Mouse (Mus musculus): ENCODE results near the gene Gm13287.
"Not testable (repeated sequence)": the region's sequence is repeated elsewhere in the genome, so short reads cannot be mapped to it uniquely, and the experiment has no call there.

The Gm13287 gene

DNA sequence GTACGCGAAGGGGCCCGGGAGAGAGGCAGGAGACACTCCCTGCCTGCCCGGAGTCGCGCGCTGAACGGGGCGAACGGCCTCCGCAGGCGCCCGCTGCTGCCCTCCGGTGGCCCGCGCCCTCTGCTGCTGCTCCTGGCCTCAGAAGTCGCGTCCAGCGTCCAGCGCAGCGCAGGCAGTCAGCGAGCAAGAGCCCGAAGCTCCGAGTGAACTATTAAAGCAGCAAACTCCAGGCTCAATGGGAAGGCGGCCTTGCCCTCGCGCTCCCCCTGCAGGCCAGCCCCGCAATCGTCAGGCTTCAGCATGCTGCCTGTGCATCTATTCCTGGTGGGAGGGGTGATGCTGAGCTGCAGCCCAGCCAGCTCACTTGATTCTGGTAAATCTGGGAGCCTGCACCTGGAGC is at the start of gene Gm13287:
Gene Gm13287, plus strand, starts transcription at position 301 of the 400 bp plus-strand sequence.
- not testable (repeated sequence) for DNase-seq (ENCODE audit: extremely low read depth, low read depth)

DNA sequence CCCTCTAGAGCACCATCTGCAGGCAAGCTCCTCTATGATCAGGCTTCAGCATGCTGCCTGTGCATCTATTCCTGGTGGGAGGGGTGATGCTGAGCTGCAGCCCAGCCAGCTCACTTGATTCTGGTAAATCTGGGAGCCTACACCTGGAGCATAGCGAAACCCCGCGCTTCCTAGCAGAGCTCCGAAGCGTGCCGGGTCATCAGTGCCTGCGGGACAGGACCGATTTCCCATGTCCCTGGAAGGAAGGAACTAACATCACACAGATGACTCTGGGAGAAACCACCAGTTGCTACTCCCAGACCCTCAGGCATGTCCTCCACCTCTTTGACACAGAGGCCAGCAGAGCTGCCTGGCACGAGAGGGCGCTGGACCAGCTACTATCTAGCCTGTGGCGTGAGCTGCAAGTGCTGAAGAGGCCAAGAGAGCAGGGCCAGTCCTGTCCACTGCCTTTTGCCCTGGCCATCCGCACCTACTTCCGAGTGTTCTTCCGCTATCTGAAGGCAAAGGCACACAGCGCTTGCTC is 48.2 kb upstream of the Gm13287 start, which contains the start of gene Gm13271:
Gene Gm13271, plus strand, starts transcription at position 51 of the 523 bp plus-strand sequence.
- DNase-seq (ENCODE audit: extremely low read depth, low read depth) = not testable (repeated sequence)

DNA sequence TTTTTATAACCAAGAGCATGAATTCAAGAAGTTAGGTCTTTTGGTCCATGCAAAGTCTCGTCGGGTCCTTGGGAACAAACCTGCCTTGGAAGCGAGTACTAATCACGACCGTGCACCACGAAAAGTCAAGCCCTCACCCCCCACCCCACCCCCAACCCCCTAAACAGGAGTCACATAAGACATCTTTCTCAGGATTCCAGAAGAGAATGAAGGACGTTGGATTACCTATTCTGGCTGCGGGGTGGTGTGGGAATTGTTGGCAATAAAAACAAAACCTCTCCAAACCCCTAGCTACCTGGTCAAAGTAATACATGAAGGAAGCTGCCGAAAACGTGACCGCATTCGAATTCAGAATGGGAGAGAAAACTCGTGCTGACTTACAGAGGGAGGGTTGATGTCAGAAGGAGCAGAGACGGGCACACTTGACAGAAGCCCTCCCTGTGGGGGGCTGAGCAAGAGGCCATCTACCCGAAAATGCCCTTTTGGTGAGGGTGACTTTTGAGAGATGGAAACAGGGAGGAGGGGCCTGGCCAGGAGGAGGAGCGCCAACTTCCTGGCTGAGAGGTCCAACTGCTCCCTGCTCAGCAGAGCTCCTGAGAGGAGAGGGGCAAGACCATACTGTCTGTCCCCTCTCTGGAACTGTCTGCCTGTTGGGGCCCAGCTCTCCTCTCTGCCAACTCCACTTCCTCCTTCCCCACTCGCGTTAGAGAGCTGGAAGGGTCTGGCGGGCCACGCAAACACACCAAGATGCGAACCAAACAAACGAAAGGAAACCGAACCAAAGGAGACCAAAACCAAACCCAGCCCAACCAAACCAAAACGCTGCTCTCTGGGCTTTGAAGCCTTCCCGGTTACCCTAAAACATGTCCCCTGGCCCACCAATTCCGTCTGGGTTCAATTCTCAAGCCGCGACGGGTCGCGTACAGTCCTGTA is 46.2 kb upstream of the Gm13287 start:
- peak; percentile 43 for DNase-seq (ENCODE audit: extremely low read depth, low read depth)

DNA sequence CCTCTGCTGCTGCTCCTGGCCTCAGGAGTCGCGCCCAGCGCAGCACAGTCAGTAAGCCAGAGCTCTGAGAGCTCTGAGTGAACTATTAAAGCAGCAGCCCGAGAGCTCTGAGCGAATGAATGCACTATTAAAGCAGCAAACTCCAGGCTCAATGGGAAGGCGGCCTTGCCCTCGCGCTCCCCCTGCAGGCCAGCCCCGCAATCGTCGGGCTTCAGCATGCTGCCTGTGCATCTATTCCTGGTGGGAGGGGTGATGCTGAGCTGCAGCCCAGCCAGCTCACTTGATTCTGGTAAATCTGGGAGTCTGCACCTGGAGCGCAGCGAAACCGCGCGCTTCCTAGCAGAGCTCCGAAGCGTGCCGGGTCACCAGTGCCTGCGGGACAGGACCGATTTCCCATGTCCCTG is 45.4 kb upstream of the Gm13287 start:
- DNase-seq (ENCODE audit: extremely low read depth, low read depth) = not testable (repeated sequence)

DNA sequence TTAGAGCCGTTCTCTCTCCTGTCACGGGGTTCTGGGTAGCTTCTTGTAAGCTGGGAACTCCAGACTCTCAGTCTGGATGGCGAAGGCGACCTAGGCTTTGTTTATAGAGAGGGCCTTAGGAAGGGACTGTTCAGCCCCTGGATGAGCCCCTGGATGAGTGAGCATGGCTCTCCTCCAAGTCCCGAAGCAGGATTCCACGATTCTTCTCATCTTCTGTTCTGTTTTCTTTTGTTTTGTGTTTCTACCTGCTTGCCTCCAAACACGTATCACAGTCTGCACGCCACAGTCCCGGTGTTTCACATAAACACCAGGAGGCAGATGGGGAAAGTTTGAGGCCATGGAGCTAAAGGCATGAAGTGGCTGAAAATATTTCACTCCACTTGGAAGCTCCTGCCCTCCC is 44.3 kb upstream of the Gm13287 start:
- not testable (repeated sequence) for DNase-seq (ENCODE audit: extremely low read depth, low read depth)

DNA sequence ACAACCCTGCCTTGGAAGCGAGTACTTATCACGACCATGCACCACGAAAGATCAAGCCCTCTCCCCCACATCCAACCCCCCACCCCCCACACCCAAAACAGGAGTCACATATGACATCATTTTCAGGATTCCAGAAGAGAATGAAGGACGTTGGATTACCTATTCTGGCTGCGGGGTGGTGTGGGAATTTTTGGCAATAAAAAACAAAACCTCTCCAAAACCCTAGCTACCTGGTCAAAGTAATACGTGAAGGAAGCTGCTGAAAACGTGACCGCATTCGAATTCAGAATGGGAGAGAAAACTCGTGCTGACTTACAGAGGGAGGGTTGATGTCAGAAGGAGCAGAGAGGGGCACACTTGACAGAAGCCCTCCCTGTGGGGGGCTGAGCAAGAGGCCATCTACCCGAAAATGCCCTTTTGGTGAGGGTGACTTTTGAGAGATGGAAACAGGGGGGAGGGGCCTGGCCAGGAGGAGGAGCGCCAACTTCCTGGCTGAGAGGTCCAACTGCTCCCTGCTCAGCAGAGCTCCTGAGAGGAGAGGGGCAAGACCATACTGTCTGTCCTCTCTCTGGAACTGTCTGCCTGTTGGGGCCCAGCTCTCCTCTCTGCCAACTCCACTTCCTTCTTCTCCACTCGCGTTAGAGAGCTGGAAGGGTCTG is 43.3 kb upstream of the Gm13287 start, which contains the start of gene Gm13283:
Gene Gm13283, plus strand, starts transcription at position 510 of the 659 bp plus-strand sequence.
- peak; percentile 81 for DNase-seq (ENCODE audit: extremely low read depth, low read depth)

DNA sequence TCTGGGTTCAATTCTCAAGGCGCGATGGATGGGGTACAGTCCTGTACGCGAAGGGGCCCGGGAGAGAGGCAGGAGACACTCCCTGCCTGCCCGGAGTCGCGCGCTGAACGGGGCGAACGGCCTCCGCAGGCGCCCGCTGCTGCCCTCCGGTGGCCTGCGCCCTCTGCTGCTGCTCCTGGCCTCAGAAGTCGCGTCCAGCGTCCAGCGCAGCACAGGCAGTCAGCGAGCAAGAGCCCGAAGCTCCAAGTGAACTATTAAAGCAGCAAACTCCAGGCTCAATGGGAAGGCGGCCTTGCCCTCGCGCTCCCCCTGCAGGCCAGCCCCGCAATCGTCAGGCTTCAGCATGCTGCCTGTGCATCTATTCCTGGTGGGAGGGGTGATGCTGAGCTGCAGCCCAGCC is 42.6 kb upstream of the Gm13287 start:
- DNase-seq (ENCODE audit: extremely low read depth, low read depth) = not testable (repeated sequence)

DNA sequence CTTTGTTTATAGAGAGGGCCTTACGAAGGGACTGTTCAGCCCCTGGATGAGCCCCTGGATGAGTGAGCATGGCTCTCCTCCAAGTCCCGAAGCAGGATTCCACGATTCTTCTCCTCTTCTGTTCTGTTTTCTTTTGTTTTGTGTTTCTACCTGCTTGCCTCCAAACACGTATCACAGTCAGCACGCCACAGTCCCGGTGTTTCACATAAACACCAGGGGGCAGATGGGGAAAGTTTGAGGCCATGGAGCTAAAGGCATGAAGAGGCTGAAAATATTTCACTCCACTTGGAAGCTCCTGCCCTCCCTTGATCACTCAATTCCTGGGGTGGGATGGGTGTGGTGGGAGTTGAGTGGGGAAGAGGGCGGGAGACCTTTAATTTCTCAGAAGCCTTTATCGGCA is 41.3 kb upstream of the Gm13287 start:
- DNase-seq (ENCODE audit: extremely low read depth, low read depth) = not testable (repeated sequence)

DNA sequence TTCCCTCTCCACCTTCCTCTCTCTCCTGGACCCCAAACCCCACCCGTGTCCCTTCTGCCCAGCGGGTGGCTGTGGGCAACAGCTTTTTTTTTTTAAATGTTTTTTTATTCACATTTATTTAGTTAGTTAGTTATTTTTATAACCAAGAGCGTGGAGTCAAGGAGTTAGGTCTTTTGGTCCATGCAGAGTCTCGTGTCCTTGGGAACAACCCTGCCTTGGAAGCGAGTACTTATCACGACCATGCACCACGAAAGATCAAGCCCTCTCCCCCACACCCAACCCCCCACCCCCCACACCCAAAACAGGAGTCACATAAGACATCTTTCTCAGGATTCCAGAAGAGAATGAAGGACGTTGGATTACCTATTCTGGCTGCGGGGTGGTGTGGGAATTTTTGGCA is 40.7 kb upstream of the Gm13287 start:
- not testable (repeated sequence) for DNase-seq (ENCODE audit: extremely low read depth, low read depth)

DNA sequence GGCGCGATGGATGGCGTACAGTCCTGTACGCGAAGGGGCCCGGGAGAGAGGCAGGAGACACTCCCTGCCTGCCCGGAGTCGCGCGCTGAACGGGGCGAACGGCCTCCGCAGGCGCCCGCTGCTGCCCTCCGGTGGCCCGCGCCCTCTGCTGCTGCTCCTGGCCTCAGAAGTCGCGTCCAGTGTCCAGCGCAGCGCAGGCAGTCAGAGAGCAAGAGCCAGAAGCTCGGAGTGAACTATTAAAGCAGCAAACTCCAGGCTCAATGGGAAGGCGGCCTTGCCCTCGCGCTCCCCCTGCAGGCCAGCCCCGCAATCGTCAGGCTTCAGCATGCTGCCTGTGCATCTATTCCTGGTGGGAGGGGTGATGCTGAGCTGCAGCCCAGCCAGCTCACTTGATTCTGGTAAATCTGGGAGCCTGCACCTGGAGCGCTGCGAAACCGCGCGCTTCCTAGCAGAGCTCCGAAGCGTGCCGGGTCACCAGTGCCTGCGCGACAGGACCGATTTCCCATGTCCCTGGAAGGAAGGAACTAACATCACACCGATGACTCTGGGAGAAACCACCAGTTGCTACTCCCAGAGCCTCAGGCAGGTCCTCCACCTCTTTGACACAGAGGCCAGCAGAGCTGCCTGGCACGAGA is 39.6 kb upstream of the Gm13287 start:
- not testable (repeated sequence) for DNase-seq (ENCODE audit: extremely low read depth, low read depth)

DNA sequence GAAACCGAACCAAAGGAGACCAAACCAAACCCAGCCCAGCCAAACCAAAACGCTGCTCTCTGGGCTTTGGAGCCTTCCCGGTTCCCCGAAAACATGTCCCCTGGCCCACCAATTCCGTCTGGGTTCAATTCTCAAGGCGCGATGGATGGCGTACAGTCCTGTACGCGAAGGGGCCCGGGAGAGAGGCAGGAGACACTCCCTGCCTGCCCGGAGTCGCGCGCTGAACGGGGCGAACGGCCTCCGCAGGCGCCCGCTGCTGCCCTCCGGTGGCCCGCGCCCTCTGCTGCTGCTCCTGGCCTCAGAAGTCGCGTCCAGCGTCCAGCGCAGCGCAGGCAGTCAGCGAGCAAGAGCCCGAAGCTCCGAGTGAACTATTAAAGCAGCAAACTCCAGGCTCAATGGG is 29.5 kb upstream of the Gm13287 start, which contains the start of gene Gm13290:
Gene Gm13290, plus strand, starts transcription at position 301 of the 400 bp plus-strand sequence.
- not testable (repeated sequence) for DNase-seq (ENCODE audit: extremely low read depth, low read depth)

DNA sequence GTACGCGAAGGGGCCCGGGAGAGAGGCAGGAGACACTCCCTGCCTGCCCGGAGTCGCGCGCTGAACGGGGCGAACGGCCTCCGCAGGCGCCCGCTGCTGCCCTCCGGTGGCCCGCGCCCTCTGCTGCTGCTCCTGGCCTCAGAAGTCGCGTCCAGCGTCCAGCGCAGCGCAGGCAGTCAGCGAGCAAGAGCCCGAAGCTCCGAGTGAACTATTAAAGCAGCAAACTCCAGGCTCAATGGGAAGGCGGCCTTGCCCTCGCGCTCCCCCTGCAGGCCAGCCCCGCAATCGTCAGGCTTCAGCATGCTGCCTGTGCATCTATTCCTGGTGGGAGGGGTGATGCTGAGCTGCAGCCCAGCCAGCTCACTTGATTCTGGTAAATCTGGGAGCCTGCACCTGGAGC is 26.4 kb upstream of the Gm13287 start, which contains the start of gene Gm13289:
Gene Gm13289, plus strand, starts transcription at position 301 of the 400 bp plus-strand sequence.
- not testable (repeated sequence) for DNase-seq (ENCODE audit: extremely low read depth, low read depth)

DNA sequence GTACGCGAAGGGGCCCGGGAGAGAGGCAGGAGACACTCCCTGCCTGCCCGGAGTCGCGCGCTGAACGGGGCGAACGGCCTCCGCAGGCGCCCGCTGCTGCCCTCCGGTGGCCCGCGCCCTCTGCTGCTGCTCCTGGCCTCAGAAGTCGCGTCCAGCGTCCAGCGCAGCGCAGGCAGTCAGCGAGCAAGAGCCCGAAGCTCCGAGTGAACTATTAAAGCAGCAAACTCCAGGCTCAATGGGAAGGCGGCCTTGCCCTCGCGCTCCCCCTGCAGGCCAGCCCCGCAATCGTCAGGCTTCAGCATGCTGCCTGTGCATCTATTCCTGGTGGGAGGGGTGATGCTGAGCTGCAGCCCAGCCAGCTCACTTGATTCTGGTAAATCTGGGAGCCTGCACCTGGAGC is 23.5 kb upstream of the Gm13287 start, which contains the start of gene Gm13272:
Gene Gm13272, plus strand, starts transcription at position 301 of the 400 bp plus-strand sequence.
- not testable (repeated sequence) for DNase-seq (ENCODE audit: extremely low read depth, low read depth)

DNA sequence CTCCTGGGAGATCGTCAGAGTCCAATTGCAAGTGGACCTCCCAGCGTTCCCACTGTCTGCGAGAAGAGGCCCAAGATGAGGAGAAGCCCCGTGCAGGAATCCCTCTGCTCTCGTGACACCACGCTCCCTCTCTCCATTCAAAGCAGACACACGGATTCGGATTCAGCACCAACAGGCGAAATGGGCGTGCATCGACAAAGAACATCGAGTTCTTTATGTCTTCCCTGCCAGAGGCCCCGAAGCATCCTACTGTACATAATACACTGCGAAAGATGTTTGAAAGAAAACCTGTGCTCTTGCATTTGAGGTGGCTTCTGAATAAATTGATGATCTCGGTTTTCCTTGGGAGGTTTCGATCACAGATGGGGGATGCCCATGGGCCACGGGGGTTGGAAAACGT is 22.7 kb upstream of the Gm13287 start:
- DNase-seq (ENCODE audit: extremely low read depth, low read depth) = not testable (repeated sequence)

DNA sequence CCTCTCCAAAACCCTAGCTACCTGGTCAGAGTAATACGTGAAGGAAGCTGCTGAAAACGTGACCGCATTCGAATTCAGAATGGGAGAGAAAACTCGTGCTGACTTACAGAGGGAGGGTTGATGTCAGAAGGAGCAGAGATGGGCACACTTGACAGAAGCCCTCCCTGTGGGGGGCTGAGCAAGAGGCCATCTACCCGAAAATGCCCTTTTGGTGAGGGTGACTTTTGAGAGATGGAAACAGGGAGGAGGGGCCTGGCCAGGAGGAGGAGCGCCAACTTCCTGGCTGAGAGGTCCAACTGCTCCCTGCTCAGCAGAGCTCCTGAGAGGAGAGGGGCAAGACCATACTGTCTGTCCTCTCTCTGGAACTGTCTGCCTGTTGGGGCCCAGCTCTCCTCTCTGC is 21.2 kb upstream of the Gm13287 start, which contains the start of gene Ifnz:
Gene Ifnz, plus strand, starts transcription at position 301 of the 400 bp plus-strand sequence.
- DNase-seq (ENCODE audit: extremely low read depth, low read depth) = not testable (repeated sequence)

DNA sequence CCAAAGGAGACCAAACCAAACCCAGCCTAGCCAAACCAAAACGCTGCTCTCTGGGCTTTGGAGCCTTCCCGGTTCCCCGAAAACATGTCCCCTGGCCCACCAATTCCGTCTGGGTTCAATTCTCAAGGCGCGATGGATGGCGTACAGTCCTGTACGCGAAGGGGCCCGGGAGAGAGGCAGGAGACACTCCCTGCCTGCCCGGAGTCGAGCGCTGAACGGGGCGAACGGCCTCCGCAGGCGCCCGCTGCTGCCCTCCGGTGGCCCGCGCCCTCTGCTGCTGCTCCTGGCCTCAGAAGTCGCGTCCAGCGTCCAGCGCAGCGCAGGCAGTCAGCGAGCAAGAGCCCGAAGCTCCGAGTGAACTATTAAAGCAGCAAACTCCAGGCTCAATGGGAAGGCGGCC is 20.7 kb upstream of the Gm13287 start:
- not testable (repeated sequence) for DNase-seq (ENCODE audit: extremely low read depth, low read depth)

DNA sequence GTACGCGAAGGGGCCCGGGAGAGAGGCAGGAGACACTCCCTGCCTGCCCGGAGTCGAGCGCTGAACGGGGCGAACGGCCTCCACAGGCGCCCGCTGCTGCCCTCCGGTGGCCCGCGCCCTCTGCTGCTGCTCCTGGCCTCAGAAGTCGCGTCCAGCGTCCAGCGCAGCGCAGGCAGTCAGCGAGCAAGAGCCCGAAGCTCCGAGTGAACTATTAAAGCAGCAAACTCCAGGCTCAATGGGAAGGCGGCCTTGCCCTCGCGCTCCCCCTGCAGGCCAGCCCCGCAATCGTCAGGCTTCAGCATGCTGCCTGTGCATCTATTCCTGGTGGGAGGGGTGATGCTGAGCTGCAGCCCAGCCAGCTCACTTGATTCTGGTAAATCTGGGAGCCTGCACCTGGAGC is 17.6 kb upstream of the Gm13287 start, which contains the start of gene Gm13276:
Gene Gm13276, plus strand, starts transcription at position 301 of the 400 bp plus-strand sequence.
- DNase-seq (ENCODE audit: extremely low read depth, low read depth) = not testable (repeated sequence)

DNA sequence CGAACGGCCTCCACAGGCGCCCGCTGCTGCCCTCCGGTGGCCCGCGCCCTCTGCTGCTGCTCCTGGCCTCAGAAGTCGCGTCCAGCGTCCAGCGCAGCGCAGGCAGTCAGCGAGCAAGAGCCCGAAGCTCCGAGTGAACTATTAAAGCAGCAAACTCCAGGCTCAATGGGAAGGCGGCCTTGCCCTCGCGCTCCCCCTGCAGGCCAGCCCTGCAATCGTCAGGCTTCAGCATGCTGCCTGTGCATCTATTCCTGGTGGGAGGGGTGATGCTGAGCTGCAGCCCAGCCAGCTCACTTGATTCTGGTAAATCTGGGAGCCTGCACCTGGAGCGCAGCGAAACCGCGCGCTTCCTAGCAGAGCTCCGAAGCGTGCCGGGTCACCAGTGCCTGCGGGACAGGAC is 14.7 kb upstream of the Gm13287 start, which contains the start of gene Gm13277:
Gene Gm13277, plus strand, starts transcription at position 231 of the 400 bp plus-strand sequence.
- DNase-seq (ENCODE audit: extremely low read depth, low read depth) = not testable (repeated sequence)

DNA sequence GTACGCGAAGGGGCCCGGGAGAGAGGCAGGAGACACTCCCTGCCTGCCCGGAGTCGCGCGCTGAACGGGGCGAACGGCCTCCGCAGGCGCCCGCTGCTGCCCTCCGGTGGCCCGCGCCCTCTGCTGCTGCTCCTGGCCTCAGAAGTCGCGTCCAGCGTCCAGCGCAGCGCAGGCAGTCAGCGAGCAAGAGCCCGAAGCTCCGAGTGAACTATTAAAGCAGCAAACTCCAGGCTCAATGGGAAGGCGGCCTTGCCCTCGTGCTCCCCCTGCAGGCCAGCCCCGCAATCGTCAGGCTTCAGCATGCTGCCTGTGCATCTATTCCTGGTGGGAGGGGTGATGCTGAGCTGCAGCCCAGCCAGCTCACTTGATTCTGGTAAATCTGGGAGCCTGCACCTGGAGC is 11.8 kb upstream of the Gm13287 start, which contains the start of gene Gm13278:
Gene Gm13278, plus strand, starts transcription at position 301 of the 400 bp plus-strand sequence.
- not testable (repeated sequence) for DNase-seq (ENCODE audit: extremely low read depth, low read depth)

DNA sequence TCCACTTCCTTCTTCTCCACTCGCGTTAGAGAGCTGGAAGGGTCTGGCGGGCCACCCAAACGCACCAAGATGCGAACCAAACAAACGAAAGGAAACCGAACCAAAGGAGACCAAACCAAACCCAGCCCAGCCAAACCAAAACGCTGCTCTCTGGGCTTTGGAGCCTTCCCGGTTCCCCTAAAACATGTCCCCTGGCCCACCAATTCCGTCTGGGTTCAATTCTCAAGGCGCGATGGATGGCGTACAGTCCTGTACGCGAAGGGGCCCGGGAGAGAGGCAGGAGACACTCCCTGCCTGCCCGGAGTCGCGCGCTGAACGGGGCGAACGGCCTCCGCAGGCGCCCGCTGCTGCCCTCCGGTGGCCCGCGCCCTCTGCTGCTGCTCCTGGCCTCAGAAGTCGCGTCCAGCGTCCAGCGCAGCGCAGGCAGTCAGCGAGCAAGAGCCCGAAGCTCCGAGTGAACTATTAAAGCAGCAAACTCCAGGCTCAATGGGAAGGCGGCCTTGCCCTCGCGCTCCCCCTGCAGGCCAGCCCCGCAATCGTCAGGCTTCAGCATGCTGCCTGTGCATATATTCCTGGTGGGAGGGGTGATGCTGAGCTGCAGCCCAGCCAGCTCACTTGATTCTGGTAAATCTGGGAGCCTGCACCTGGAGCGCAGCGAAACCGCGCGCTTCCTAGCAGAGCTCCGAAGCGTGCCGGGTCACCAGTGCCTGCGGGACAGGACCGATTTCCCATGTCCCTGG is 8.9 kb upstream of the Gm13287 start, which contains the start of gene Gm13275:
Gene Gm13275, plus strand, starts transcription at position 552 of the 740 bp plus-strand sequence.
- not testable (repeated sequence) for DNase-seq (ENCODE audit: extremely low read depth, low read depth)

Data from MEL-GATA-1-ER (cell line).